Mouse (Mus musculus) ZHBTc4 (cell line): ENCODE data around the gene 2310033P09Rik.
A peak's percentile ranks its signal among the peaks of the same experiment; 100 is the strongest.

Source experiments
- DNase-seq: peaks from one replicate; pipeline ENCODE4 v3.0.0-alpha.2; 2011; ENCODE audit warnings: low read depth, low spot score

2310033P09Rik gene

DNA sequence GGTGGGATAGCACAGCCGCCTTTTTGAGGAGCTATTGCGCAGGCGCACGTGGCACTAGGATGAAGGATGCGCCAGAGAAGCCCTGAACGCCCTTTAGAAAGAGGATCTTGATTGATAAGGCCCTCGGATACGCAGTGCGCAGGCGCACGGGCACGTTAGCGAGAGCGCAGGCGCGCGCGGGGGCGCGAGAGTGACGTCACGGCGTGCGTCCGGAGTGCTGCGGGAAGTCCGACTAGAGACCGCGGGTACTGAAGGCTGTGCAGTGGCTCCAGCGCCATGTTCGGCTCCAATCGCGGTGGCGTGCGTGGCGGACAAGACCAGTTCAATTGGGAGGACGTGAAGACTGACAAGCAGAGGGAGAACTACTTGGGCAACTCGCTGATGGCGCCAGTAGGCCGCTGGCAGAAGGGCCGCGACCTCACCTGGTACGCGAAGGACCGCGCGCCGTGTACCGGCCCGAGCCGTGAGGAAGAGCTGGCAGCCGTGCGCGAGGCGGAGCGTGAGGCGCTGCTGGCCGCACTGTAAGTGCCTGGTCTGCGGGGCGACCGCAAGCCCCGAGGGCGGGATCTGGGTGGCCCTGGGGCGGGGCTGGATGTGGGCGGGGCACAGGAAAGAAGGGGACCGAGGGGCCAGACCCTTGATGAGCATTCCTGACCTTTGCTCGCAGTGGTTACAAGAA lies at the start of gene 2310033P09Rik:
Gene 2310033P09Rik, plus strand, starts transcription at position 169 of the 679 bp plus-strand sequence.
- DNase-seq, result peak; percentile 97

DNA sequence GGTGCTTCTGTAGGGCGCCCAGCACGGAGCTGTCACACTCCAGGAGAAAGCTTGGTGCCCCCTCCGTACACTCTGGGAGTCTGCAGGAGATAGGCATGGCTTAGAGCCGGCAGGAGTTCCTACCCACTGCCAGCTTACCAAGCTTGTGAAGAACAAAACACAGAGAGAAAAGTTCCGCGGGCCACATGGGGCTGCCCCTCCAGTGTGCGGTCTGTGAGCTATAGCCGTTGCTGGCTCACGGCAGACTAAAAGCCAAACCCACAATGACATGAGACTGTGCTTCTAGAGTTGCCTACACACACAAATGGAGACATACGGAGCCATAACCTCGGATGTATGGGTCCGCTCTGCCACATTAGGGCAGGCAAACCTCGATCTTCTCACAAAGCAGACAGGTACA lies 49.0 kb upstream of the 2310033P09Rik start:
- no peak for DNase-seq

DNA sequence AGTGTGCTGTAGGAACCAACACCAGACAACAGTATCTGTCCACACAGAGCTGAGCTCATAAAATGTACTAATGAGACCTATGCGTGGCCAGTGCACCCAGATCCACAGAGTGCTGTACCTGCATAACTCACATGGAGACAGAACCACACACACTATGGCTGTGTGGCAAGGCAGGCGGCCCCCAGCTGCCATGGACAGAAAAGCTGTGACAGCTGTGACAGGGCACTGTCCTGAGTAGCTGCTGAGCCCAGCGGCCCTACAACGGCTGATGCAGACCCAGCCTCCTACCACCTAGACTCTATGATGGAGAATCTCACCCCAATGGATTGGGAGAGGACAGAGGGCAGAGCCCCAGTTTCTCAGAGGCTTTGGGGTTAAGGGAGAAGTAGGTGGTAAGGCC lies 48.6 kb upstream of the 2310033P09Rik start:
- DNase-seq, result no peak

DNA sequence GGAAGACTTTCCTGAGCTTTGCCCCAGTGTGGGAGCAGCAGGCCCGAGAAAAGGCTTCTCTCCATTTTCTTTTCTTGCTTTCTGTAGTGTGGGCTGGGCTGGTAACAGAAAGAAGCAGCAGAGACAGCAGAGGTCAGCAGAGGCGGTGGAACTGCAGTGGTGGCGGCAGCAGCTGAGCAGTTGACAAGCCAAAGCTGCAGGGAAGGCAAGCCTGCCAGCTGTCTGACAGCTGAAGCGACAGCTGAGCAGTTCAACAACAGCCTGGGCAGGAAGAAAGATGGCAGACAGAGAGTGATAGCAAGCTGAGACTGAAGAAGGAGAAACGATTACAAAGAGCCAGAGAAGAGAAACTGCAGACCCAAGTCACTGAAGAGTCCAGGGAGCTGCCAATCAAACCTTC lies 46.7 kb upstream of the 2310033P09Rik start:
- no peak for DNase-seq

DNA sequence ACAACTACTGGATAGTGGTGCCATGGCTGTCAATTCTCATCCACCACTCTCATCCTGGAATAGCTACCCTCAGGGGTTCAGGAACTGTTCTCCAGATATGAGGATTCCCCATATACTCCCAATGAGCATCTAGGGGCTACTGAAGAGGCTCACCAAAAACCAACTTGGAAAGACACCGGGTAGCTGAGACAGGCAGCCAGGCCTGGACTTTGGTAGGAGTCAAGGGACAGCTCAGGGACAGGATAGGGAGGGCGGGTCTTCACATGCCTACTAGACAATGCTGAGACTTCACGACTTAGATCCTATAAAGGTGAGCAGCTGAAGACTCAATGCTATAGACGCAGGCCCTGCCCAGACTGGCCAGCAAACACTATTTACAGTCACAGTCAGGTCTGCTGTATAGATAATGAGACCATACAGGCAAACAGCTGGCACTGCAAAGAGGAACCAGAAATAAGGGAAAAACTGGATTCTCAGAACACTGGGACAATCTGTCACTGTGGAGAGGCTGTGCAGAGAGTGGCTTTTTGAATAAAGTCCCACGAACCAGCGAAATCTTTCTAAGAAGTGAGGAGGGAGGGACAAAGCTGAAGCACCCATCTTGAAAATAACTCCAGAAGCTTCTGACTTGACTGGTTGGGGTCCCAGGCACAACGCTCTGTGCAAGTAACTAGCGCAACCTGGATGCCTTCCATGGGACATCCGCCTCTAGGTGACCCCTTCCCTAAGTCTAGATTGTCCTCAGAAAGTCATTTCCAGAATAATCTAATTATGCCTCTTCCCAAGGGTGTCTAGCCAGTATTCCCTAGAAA lies 45.5 kb upstream of the 2310033P09Rik start:
- no peak for DNase-seq

DNA sequence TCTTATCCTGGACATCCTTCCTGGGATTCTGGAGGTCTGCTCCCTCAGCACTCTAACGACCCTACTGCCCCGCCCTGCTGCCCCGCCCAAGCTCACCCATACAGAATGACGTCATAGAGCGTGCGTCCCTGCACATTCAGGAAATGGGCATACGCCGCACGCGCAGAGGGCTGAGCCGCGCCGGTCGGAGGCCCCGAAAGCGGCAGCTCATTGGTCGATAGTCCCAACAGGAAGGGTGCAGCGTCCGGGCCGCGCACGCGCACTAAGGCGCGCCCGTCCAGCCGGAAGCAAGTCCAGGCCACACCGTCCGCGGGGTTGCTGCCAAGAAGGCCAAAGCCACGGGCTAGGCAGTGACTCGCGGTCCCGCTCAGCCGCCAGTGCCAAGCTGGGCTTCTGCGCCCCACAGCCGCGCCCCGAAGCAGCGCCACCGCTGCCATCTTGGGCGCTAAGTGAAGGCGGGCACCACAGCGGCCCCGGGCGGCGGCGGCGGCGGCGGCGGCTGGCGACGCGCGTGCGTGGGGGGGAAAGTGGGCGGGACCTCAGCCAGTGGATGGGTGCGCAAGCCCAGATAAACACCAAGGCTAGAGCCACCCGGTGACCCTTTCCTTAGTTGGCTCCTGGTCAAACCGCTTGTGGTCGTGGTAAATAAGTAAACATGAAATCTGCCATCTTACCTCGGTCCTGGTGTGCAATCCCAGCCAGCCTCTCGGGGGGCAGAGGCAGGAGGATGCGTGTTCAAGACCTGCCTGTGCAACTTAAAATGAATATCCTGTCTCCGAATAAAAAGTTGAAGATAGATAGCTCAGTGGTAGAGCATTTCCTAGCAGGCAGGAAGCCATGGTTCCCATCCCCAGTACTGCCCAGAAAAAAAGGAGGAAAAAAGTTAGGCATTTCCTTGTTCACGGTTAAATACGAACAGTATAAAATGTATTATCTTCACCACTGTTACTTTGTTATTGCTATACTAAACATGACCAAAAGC lies 44.6 kb upstream of the 2310033P09Rik start, which contains the start of gene Iba57:
Gene Iba57, minus strand, starts transcription at position 485 of the 982 bp plus-strand sequence.
- DNase-seq, result peak; percentile 98

DNA sequence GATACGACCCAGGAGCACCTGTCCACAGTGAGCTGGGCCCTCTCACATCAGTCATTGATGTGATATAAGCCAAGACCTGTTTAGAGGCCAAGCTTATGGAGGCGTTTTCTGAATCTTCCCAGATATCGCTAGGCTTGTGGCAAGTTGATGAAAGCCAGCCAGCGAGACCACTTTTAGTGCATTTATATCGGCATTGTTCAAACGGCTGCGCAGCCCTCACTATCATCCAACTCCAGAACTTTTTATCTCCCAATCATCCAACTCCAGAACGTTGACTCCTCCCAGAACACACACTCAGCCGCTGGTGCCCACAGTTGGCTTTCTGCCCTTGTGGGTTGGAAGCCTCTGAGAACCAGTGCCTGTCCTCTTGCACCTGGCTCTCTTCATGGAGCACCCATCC lies 43.7 kb upstream of the 2310033P09Rik start:
- no peak for DNase-seq

GRCm38 (mm10) chr11:59165616-59166241 lies 42.4 kb upstream of the 2310033P09Rik start:
- DNase-seq, result no peak

DNA sequence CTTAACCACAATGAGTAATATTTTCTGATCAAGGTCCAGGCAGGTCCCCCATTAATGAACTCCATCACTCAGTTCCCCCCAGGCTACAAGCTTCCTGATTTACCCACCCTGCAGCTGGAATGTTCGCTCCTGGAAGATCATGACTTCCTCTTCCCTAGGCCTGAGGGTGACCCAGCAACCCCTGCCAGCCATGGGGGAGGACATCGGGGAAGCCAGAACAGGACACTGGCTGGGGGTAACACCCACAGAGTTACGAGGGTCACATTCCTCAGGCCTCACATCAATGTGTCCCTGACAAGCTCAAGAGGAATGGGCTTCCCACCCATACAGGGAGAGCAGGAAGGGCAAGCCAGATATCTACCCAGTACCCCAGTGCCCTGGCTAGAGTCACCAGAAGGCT lies 38.3 kb upstream of the 2310033P09Rik start:
- no peak for DNase-seq

DNA sequence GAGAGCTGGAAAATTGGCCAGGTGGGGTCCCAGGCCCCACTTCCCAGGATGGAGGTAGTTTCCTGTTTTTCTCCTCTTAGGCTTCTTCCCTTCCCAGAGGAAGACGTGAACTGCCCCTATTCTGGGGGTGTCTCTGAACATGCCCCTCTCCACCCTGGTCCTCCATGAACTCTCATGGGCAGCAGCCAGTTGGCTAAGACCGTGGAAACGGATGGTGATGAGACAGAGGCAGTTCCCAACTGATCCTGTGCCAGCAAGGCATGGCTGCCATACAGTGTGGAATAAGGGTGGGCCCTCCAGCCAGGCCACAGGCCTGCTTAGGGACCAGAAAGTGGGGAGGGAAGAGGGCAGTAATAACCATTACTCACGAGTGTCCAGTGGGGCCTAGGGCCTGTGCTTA lies 37.6 kb upstream of the 2310033P09Rik start:
- no peak for DNase-seq

DNA sequence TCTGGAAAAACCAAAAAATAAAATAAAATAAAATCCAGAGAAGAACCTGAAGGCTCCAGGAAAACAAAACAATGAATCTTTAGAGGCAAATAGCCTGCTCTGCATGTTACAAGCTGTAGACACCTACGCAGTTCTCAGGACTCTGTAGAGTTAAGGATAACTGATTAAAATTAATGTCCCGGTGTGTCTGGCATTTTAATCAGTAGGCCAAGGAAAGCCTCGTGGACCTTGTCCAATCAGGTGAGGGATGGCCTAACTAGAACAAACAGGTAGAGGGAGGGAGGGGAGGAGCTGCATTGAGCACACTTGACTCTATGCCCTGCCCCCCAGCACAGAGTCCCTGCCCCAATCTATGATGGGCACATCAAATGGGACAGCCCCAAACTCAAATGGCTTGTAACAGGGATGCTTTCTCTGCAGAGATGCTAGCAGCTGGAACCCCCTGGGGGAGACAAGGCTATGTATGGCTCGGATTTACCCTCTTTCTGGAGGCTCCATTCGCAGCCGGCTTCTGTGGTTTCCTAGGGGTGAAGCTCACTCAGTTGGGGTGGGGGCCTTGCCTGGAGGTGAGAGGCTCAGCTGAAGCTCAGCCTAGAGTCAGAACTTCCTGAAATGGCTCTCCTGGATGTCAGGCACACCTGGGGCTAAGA lies 33.8 kb upstream of the 2310033P09Rik start:
- no peak for DNase-seq

- peak; percentile 58 for DNase-seq
Observed at GRCm38 (mm10) chr11:59176475-59176874, 31.6 kb upstream of the 2310033P09Rik start.

- no peak for DNase-seq
Observed at GRCm38 (mm10) chr11:59176921-59177320, 31.2 kb upstream of the 2310033P09Rik start.

- DNase-seq, result no peak
Observed at GRCm38 (mm10) chr11:59182864-59183331, 25.2 kb upstream of the 2310033P09Rik start, which contains the start of gene Gjc2. TSS of gene Gjc2 (minus strand) at chr11:59183213.

GRCm38 (mm10) chr11:59183821-59184220 lies 24.3 kb upstream of the 2310033P09Rik start:
- DNase-seq, result peak; percentile 59

DNA sequence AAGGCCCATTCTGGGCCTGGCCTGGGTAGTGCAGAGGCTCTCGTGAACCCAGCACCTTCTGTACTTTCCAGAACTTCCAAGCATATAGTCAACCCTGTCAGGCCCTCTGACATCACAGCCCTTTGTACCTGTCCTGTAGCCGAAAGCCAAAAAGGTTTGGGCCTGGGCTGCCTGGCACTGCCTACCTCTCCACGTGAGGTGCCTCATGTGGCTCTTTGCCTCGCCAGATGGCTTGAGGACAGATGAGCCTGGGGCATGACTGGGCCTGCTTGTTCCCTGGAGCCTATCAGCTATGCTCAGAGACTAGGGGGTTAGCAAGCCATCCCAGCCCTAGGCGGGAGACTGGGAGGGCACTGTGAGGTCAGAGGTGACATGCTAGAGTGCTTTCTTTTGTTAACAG lies 22.6 kb upstream of the 2310033P09Rik start:
- no peak for DNase-seq

DNA sequence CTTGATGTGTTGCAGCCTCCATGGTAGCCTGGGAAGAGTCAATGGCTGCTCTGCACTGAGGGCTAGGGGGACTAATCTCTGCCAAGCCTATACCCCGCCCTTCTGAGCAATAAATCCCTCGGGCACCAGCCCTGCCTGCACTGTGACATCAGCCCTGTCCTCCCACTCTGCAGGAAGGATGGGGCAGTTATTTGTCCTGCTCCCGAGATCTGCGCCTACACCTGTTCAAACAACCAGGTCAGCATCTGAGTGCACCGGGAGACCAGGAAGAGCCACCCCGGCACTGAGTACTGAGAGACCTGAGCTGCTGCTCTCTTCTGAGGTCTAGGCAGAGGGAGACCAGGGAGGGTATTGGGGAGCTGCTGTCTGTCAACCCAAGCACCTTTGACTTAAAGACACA lies 20.4 kb upstream of the 2310033P09Rik start:
- DNase-seq, result no peak

GRCm38 (mm10) chr11:59191231-59192058 lies 16.7 kb upstream of the 2310033P09Rik start:
- peak; percentile 96 for DNase-seq

GRCm38 (mm10) chr11:59192059-59192386 lies 16.1 kb upstream of the 2310033P09Rik start, which contains the start of gene Guk1:
TSS of gene Guk1 (minus strand) at chr11:59192212.
- no peak for DNase-seq

DNA sequence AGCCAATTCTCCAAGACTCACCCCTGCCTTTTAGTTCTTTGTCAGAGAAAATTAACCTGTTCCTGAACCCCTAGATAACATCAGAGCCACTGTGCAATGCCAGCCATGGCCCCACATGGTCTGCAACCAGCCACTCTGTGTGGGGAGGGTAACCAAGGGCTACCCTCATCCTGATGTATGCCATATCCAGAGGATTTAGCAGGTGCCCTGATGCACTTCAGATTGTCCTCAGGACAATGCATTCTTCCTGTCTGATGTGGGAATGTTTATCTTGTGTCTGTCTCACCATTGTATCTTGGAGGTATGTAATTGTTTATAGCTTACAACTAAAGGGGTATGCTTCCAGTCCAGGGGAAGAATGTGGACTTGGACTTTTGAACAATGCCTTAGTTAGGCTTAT lies 11.9 kb upstream of the 2310033P09Rik start:
- no peak for DNase-seq
